Mouse (Mus musculus) neural tube, embryonic 14.5 days (tissue): ENCODE measurements at regions not wholly inside any gene's neighbourhood (a gene's known extent, or its start where the extent isn't known, plus 50 kb on each side); places are given as distances from the start of the nearest gene placed in this dataset.

Experiments used
- ATAC-seq: fragments of 200-750 bp; cut with Nextera tagmentation; 2 replicates; pipeline ENCODE4 v1.8.0; 2017; ENCODE audit warnings: low read depth, mild to moderate bottlenecking, moderate TSS enrichment, moderate library complexity
- H3K27ac ChIP-seq: fragments of 300-500 bp; sonication (generic); 2 replicates; pipeline ENCODE4 v1.5.1; 2014; ENCODE audit warnings: low read depth, mild to moderate bottlenecking, control low read depth, low read length, moderate library complexity, mixed read lengths
- H3K27me3 ChIP-seq: fragments of 300-500 bp; sonication (generic); 2 replicates; pipeline ENCODE4 v1.6.1; 2014; ENCODE audit warnings: low read length; ENCODE audit not compliant: control insufficient read depth, insufficient read depth
- H3K36me3 ChIP-seq: fragments of 300-500 bp; sonication (generic); 2 replicates; pipeline ENCODE4 v1.6.1; 2014; ENCODE audit warnings: low read length, mixed read lengths; ENCODE audit not compliant: control insufficient read depth, insufficient read depth
- H3K4me1 ChIP-seq: fragments of 300-500 bp; sonication (generic); 2 replicates; pipeline ENCODE4 v1.6.1; 2014; ENCODE audit warnings: low read length; ENCODE audit not compliant: control insufficient read depth, insufficient read depth
- H3K4me2 ChIP-seq: fragments of 300-500 bp; sonication (generic); 2 replicates; pipeline ENCODE4 v1.6.1; 2014; ENCODE audit warnings: mild to moderate bottlenecking, low read depth, low read length, control low read depth
- H3K4me3 ChIP-seq: fragments of 300-500 bp; sonication (generic); 2 replicates; pipeline ENCODE4 v1.5.1; 2014; ENCODE audit warnings: low read depth, low read length, control low read depth, mixed read lengths
- H3K9ac ChIP-seq: fragments of 300-500 bp; sonication (generic); replicated peaks from 2 replicates; pipeline ENCODE4 v1.6.1; 2014; ENCODE audit warnings: low read depth, mild to moderate bottlenecking, control low read depth, low read length, mixed read lengths
- H3K9me3 ChIP-seq: fragments of 300-500 bp; sonication (generic); 2 replicates; pipeline ENCODE4 v1.6.1; 2016; ENCODE audit warnings: low read length; ENCODE audit not compliant: control insufficient read depth
- WGBS: fragments of 180-500 bp; shearing (Covaris S2); extraction: QIAGEN DNeasy Blood & Tissue Kit; methylation state at CpG from one replicate; pipeline ENCODE4 v1.1.7; 2014; 5-methylcytosine and 5-hydroxymethylcytosine counted together

GRCm38 (mm10) chr12:65712304-65712703 is 487.0 kb downstream of the Wdr20rt start:
- Histone ChIP-seq H3K9ac (no peak overlapping the region), H3K36me3 (no peaks in the 10 kb centered on the region), H3K4me1 (no peaks in the 10 kb centered on the region), H3K4me2 (no peak overlapping the region), H3K4me3 (no peak overlapping the region), H3K27ac (no peak overlapping the region), H3K9me3 (no peaks in the 10 kb centered on the region), H3K27me3 (no peaks in the 10 kb centered on the region)
- ATAC-seq, result no peak
- WGBS, result 74% methylated on average over 2 of the region's 2 CpGs
